Mouse (Mus musculus) yolk sac, embryonic 10.5 days (tissue): ENCODE data around the gene Scgb1b18.
"Not testable (repeated sequence)": the region's sequence is repeated elsewhere in the genome, so short reads cannot be mapped to it uniquely, and the experiment has no call there.

Source experiments
- DNase-seq: peaks from one replicate; pipeline ENCODE4 v3.0.0-alpha.2; 2017; ENCODE audit warnings: low spot score

The Scgb1b18 gene

DNA sequence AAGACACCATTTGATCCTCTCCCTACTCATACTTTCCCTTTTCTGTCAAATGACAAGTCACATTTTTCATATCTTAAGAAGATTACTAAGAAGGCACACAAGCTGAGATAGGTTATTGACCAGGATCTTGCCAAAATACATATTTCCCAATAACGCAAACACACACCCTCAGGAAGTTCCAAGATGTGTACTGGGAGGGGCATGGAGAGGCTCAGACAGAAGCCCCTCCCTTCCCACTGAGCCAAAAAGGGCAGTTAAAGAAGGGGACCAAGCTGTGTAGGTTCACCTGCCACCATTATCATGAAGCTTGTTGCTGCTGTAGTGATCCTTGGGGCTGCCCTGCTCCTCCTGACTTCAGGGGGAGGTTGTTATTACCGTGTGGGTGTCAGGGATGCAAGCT, at the start of gene Scgb1b18:
Gene Scgb1b18, plus strand, starts transcription at position 301 of the 400 bp plus-strand sequence.
- not testable (repeated sequence) for DNase-seq

DNA sequence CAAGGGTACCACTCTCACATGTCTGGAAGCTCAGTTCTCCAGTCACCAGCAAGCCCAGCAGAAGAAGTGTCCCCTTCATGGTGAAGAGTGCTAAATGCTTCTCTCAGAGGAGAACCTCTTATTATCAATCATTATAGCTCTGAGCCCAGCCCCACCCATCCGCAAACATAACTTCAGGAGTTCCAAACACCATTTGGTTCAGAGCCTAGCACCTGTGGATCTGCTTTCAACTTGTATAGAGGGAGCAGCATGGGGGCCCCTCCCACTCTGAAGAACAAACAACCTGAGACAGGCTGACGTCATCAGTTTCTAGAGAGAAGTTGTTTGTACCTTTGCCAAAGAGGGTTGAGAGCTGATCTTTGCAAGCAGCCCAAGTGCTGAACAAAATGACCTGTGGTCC, 11.6 kb upstream of the Scgb1b18 start, which contains the start of gene Scgb2b18:
Gene Scgb2b18, minus strand, starts transcription at position 101 of the 400 bp plus-strand sequence.
- DNase-seq, result not testable (repeated sequence)
